Mouse (Mus musculus) lung, adult 2 months (tissue): ENCODE measurements around the gene Tead3. TPM values are rescaled to one million over a fixed set of nuclear protein-coding genes. Genes with fewer than 3 reads are reported as not detected.

Experiments used
- DNase-seq: peaks from one replicate; pipeline ENCODE4 v3.0.0; 2022
- H3K4me1 ChIP-seq: fragments of 200-500 bp; 2 replicates; pipeline ENCODE4 v1.6.1; 2011; ENCODE audit warnings: low read length; ENCODE audit not compliant: control insufficient read depth, insufficient read depth
- H3K4me3 ChIP-seq: fragments of 200-500 bp; replicated peaks from 2 replicates; pipeline ENCODE3; 2011; ENCODE audit warnings: low read depth, mild to moderate bottlenecking, control low read depth, low read length; ENCODE audit errors: extremely low read depth
- CTCF ChIP-seq: fragments of 200-500 bp; IDR thresholded peaks from 2 replicates; pipeline ENCODE4 v1.5.1; 2011; ENCODE audit warnings: mild to moderate bottlenecking, low read length, control low read depth; ENCODE audit not compliant: insufficient read depth
- POLR2A ChIP-seq: fragments of 200-500 bp; IDR thresholded peaks from 2 replicates; pipeline ENCODE4 v1.6.1; 2011; ENCODE audit warnings: low read depth, mild to moderate bottlenecking, control low read depth, low read length, borderline replicate concordance; ENCODE audit errors: extremely low read depth
- WGBS: fragments of 180-500 bp; shearing (Covaris S2); methylation state at CpG from one replicate; pipeline ENCODE4 v1.1.7; 2018; 5-methylcytosine and 5-hydroxymethylcytosine counted together
- polyA plus RNA-seq: library from polyadenylated mRNA; depleted of rRNA; stranded (reverse); fragments of >200 nt; gene quantifications from 2 replicates; pipeline ENCODE4 v1.2.3, GENCODE M21; 2012

Gene Tead3
- polyA plus RNA-seq, 1 experiment: 30.7 TPM

GRCm38 (mm10) chr17:28348211-28348610 lies 2.4 kb downstream of the Tead3 start:
- H3K4me3 ChIP-seq: no peak overlapping the region
- peaks cover 19% of the 10 kb centered on the region for H3K4me1 ChIP-seq
- DNase-seq: no peak
- TF ChIP-seq CTCF (no peak), POLR2A (no peak)
- WGBS: 27% methylated on average over 6 of the region's 6 CpGs

GRCm38 (mm10) chr17:28347327-28347726 lies 3.3 kb downstream of the Tead3 start:
- no peak for DNase-seq

GRCm38 (mm10) chr17:28345882-28346281 lies 4.7 kb downstream of the Tead3 start:
- TF ChIP-seq POLR2A (no peak), CTCF (no peak)
- 15% methylated on average over 10 of the region's 10 CpGs for WGBS
- no peak for DNase-seq
- peaks cover 18% of the 10 kb centered on the region for H3K4me1 ChIP-seq
- no peak overlapping the region for H3K4me3 ChIP-seq

More at GRCm38 (mm10) chr17:28347327-28347726, 3.3 kb downstream of the Tead3 start:
- no peak for TF ChIP-seq CTCF
- no peak for TF ChIP-seq POLR2A
- Histone ChIP-seq H3K4me3 (no peak overlapping the region), H3K4me1 (peaks cover 19% of the 10 kb centered on the region)
- WGBS: 61% methylated on average over 10 of the region's 10 CpGs

GRCm38 (mm10) chr17:28345271-28345721 lies 5.3 kb downstream of the Tead3 start:
- Histone ChIP-seq H3K4me1 (peaks cover 24% of the 10 kb centered on the region), H3K4me3 (no peak overlapping the region)
- no peak for DNase-seq
- 21% methylated on average over 8 of the region's 8 CpGs for WGBS
- no peak for TF ChIP-seq POLR2A
- no peak for TF ChIP-seq CTCF

- 61% methylated on average over 3 of the region's 3 CpGs for WGBS
- TF ChIP-seq CTCF: no peak
- no peak for TF ChIP-seq POLR2A
- DNase-seq: no peak
- H3K4me3 ChIP-seq: no peak overlapping the region
- H3K4me1 ChIP-seq: peaks cover 24% of the 10 kb centered on the region
Observed at GRCm38 (mm10) chr17:28344670-28345069, 5.9 kb downstream of the Tead3 start.

GRCm38 (mm10) chr17:28344050-28344607 lies 6.5 kb downstream of the Tead3 start:
- TF ChIP-seq CTCF (no peak), POLR2A (no peak)
- no peak for DNase-seq
- Histone ChIP-seq H3K4me1 (peaks cover 22% of the 10 kb centered on the region), H3K4me3 (no peak overlapping the region)
- 22% methylated on average over 4 of the region's 4 CpGs for WGBS

- H3K4me3 ChIP-seq: no peak overlapping the region
- peak; percentile 93 for DNase-seq
- TF ChIP-seq CTCF: no peak
- TF ChIP-seq POLR2A: peak; percentile 4; the same call in 1 of the 2 replicates
- H3K4me1 ChIP-seq: peaks cover 15% of the 10 kb centered on the region
- 6% methylated on average over 26 of the region's 26 CpGs for WGBS
Observed at GRCm38 (mm10) chr17:28341091-28341490, 9.5 kb downstream of the Tead3 start.

GRCm38 (mm10) chr17:28340578-28340977 lies 10.0 kb downstream of the Tead3 start:
- TF ChIP-seq POLR2A: no peak
- TF ChIP-seq CTCF: no peak
- peaks cover 13% of the 10 kb centered on the region for H3K4me1 ChIP-seq
- H3K4me3 ChIP-seq: no peak overlapping the region
- no peak for DNase-seq
- WGBS: 44% methylated on average over 7 of the region's 7 CpGs

GRCm38 (mm10) chr17:28337547-28337946 lies 13.1 kb downstream of the Tead3 start:
- no peak for DNase-seq
- WGBS: 86% methylated on average over 7 of the region's 7 CpGs
- Histone ChIP-seq H3K4me3 (no peak overlapping the region), H3K4me1 (peaks cover 9% of the 10 kb centered on the region)
- TF ChIP-seq CTCF: no peak
- no peak for TF ChIP-seq POLR2A

- WGBS: 74% methylated on average over 10 of the region's 10 CpGs
- no peak for DNase-seq
- Histone ChIP-seq H3K4me3 (no peak overlapping the region), H3K4me1 (no peaks in the 10 kb centered on the region)
- TF ChIP-seq POLR2A: no peak
- no peak for TF ChIP-seq CTCF
Observed at GRCm38 (mm10) chr17:28335267-28335666, 15.3 kb downstream of the Tead3 start.
